Mouse (Mus musculus) limb, embryonic 11.5 days (tissue): ENCODE results near the gene Adam22. TPM values are rescaled to one million over a fixed set of nuclear protein-coding genes. Genes with fewer than 3 reads are reported as not detected.
A peak's percentile ranks its signal among the peaks of the same experiment; 100 is the strongest.

Source experiments
- ATAC-seq: fragments of 200-750 bp; cut with Nextera tagmentation; 2 replicates; pipeline ENCODE4 v1.8.0; 2017; ENCODE audit warnings: low read depth; ENCODE audit not compliant: insufficient number of reproducible peaks, low FRiP score, low TSS enrichment
- DNase-seq: peaks from one replicate; pipeline ENCODE4 v3.0.0-alpha.2; 2015; ENCODE audit warnings: low spot score
- H3K27ac ChIP-seq: fragments of 300-500 bp; sonication (generic); replicated peaks from 2 replicates; pipeline ENCODE4 v1.5.1; 2014; ENCODE audit warnings: low read depth, mild to moderate bottlenecking, low read length
- H3K27me3 ChIP-seq: fragments of 300-500 bp; sonication (generic); 2 replicates; pipeline ENCODE4 v1.6.1; 2014; ENCODE audit warnings: mild to moderate bottlenecking, low read length, mixed read lengths; ENCODE audit not compliant: control insufficient read depth, insufficient read depth
- H3K36me3 ChIP-seq: fragments of 300-500 bp; sonication (generic); 2 replicates; pipeline ENCODE4 v1.6.1; 2014; ENCODE audit warnings: mild to moderate bottlenecking, low read length, moderate library complexity, mixed read lengths; ENCODE audit not compliant: control insufficient read depth, insufficient read depth
- H3K4me1 ChIP-seq: fragments of 300-500 bp; sonication (generic); 2 replicates; pipeline ENCODE4 v1.6.1; 2014; ENCODE audit warnings: low read length, mixed read lengths; ENCODE audit not compliant: control insufficient read depth, insufficient read depth
- H3K4me2 ChIP-seq: fragments of 300-500 bp; sonication (generic); 2 replicates; pipeline ENCODE4 v1.6.1; 2014; ENCODE audit warnings: low read depth, mild to moderate bottlenecking, moderate library complexity; ENCODE audit not compliant: severe bottlenecking
- H3K4me3 ChIP-seq: fragments of 300-500 bp; sonication (generic); 2 replicates; pipeline ENCODE4 v1.5.1; 2014; ENCODE audit warnings: low read depth, low read length
- H3K9ac ChIP-seq: fragments of 300-500 bp; sonication (generic); 2 replicates; pipeline ENCODE4 v1.6.1; 2014; ENCODE audit warnings: mild to moderate bottlenecking, low read length
- H3K9me3 ChIP-seq: fragments of 300-500 bp; sonication (generic); 2 replicates; pipeline ENCODE4 v1.6.1; 2016; ENCODE audit warnings: low read length; ENCODE audit not compliant: control insufficient read depth
- WGBS: fragments of 180-500 bp; shearing (Covaris S2); extraction: QIAGEN DNeasy Blood & Tissue Kit; methylation state at CpG from one replicate; pipeline ENCODE4 v1.1.7; 2014; 5-methylcytosine and 5-hydroxymethylcytosine counted together
- polyA plus RNA-seq: library from polyadenylated mRNA; unstranded; fragments of >200 nt; fragmentation: Nextera tagmentation; extraction: Ambion mirVana; gene quantifications from 2 replicates; pipeline ENCODE4 v1.2.1, GENCODE M21; 2014

Adam22 gene
- polyA plus RNA-seq, 1 experiment from 2014 or later: 7.3 TPM

DNA sequence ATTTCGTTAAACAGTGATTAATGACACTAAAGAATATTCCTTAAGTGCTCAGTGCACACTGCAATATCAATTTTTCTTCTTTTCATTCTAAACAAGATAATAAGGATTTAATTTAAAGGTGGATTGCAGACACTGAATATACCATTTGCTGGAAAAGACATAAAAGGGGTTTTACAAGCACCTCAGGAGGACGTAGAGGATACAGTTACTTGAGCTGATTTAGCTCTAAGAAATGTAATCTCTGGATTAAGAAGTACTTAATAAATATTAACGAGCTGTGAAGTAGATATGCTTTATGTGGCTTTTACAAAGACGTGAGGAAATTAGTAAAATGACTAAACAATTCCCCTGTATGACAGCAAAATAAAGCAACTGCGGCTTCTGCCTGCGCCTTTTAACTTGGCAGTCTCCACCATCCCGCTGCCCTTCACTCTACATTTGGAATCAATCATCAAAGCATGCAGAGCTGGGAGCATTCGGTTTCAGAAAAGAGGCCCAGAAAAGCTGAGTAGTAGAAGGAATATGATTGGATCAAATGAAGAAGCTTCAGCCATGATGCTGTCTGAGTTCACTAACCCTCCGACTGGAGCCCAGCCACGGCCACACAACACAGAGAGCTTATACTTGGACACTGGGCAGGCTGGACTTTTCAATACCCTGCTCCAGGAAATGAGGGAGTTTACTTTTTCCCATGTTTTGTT lies 70.1 kb downstream of the Adam22 start:
- WGBS: 54% methylated on average over 10 of the region's 10 CpGs
- Histone ChIP-seq H3K36me3 (no peaks in the 10 kb centered on the region), H3K27ac (no peak overlapping the region), H3K4me3 (no peak overlapping the region), H3K27me3 (no peaks in the 10 kb centered on the region), H3K4me2 (no peak overlapping the region), H3K9ac (no peak overlapping the region), H3K9me3 (no peaks in the 10 kb centered on the region), H3K4me1 (no peaks in the 10 kb centered on the region)
- ATAC-seq: no peak
- DNase-seq: peak; percentile 30

DNA sequence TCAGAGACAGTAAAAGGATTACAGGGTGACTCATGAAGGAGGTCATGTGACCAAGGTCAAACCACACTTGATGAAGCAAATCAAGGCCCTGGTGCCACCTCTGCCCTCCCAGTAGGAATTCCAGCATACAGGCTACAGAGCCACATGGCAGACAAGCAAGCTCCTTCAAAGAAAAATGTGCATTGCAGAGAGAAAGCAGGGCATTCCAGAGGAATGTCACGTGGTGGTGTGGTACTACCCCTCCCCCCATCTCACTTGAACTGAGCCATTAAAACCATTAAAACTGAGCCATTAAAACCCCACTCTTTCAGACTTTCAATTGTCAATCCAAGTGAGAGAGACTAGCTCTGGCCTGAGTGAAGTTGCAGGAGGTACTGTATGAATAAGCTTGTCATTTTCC lies 74.7 kb downstream of the Adam22 start:
- Histone ChIP-seq H3K4me1 (no peaks in the 10 kb centered on the region), H3K4me2 (no peak overlapping the region), H3K36me3 (no peaks in the 10 kb centered on the region), H3K9me3 (no peaks in the 10 kb centered on the region), H3K27ac (no peak overlapping the region), H3K9ac (no peak overlapping the region), H3K27me3 (no peaks in the 10 kb centered on the region), H3K4me3 (no peak overlapping the region)
- DNase-seq: peak; percentile 32
- ATAC-seq: peak; percentile 70
- WGBS: 4% methylated on average over 1 of the region's 1 CpGs

DNA sequence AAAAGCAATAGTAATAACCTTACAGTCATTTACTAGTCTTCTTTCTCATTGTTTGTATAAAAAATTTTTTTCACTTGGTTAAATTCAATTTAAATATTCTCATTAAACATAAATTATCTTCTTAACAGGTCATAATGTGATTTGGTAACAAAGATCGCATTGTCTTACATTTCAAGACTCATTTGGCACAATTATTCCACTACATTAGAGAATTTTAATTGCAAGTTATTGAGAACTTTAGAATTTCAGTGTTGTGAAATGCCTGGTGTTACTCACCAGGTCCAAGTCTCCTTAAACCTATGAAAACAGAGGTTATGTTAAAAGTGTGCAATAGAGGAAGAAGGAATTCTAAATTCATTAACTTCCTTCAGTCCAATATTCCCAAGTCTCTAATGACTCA lies 76.5 kb downstream of the Adam22 start:
- Histone ChIP-seq H3K4me1 (no peaks in the 10 kb centered on the region), H3K9ac (no peak overlapping the region), H3K27me3 (no peaks in the 10 kb centered on the region), H3K36me3 (no peaks in the 10 kb centered on the region), H3K4me3 (no peak overlapping the region), H3K27ac (no peak overlapping the region), H3K9me3 (no peaks in the 10 kb centered on the region), H3K4me2 (no peak overlapping the region)
- DNase-seq (no peak), ATAC-seq (no peak)
- WGBS: 92% methylated on average over 1 of the region's 1 CpGs

DNA sequence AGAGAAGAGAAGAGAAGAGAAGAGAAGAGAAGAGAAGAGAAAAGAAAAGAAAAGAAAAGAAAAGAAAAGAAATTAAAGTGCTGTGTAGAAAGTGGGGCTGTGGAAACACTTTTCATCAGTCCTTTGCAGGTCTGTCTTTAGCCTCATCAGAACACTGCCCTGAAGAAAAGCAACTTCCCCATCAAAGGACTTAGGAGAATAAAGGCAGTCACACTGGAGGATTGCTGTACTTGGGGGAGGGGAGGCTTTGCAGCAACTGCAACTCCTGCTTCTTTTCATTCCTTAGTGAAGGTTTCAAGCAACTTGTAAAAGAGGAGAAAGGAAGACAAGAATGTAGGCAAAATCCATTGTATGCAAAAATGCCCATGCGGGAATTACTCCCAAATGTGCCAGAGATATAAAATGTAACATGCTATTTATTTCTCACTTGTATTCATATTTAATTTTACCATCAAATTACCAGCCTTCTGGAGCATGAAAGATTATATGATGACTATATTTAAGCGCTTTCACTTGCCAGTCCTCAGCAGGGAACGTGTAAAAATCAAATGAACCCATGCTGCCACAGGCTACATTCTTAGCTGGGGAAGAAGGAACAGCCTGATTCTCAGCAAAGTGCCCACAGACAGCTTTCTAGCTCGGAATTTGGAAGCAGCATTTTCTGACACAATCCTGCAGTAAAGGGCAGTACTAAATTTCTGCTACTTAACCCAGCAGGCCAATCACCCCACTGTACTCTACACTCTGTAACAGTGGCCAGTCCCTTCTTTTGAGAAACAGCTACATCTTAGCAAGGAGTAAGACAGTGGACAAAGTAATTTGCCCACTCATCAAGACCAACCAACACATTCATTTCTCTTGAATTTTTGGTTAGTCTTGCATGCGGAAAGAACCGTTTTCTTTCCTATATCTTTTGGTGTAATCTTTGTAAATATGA lies 78.0 kb downstream of the Adam22 start:
- Histone ChIP-seq H3K27ac (no peak overlapping the region), H3K4me1 (no peaks in the 10 kb centered on the region), H3K36me3 (no peaks in the 10 kb centered on the region), H3K27me3 (no peaks in the 10 kb centered on the region), H3K9ac (no peak overlapping the region), H3K9me3 (no peaks in the 10 kb centered on the region), H3K4me2 (no peak overlapping the region), H3K4me3 (no peak overlapping the region)
- WGBS: 65% methylated on average over 6 of the region's 6 CpGs
- DNase-seq (no peak), ATAC-seq (no peak)

DNA sequence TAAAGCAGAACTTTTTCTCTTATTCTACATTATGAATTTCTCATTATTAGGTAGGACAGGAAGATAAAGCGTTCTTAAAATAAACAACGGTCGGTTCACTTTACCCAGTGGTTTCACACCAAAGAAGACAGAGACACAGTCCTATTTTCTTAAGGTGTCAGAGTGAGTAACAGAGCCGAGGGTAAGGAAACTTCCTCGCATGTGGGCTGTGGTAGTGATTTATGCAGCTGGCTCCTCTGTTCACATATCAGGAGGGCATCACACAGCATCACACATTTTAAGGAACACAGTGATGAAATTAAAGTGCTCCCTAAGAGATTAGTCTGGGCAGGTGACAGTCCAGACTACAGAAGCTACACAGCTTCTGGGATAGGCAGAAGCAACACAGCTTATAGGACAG lies 83.8 kb downstream of the Adam22 start:
- Histone ChIP-seq H3K36me3 (no peaks in the 10 kb centered on the region), H3K27ac (no peak overlapping the region), H3K4me1 (no peaks in the 10 kb centered on the region), H3K27me3 (no peaks in the 10 kb centered on the region), H3K4me3 (no peak overlapping the region), H3K9me3 (no peaks in the 10 kb centered on the region), H3K4me2 (no peak overlapping the region), H3K9ac (no peak overlapping the region)
- 64% methylated on average over 5 of the region's 5 CpGs for whole genome bisulfite sequencing
- no peak for DNase-seq
- no peak for ATAC-seq

DNA sequence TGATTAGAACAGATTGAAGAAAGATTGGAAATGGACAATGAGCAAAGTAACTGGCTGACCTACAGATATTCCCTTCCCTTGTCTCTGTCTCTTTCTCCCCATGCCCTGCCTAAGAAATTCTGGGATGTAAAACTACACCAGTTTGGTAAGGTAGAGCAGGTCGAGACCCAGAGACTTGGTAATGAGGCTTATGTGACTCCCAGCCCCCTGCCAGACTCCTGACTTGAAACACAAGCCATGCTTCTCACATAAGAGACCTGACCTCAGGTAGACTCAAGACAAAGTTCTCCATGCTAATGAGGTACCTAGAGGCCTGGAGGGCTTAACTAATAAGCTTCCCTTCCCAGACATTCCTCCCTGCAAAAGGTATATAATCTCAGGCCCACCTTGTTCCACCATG lies 91.8 kb downstream of the Adam22 start:
- Histone ChIP-seq H3K9ac (no peak overlapping the region), H3K4me3 (no peak overlapping the region), H3K27ac (no peak overlapping the region), H3K4me1 (no peaks in the 10 kb centered on the region), H3K4me2 (no peak overlapping the region), H3K36me3 (no peaks in the 10 kb centered on the region), H3K27me3 (no peaks in the 10 kb centered on the region), H3K9me3 (no peaks in the 10 kb centered on the region)
- no peak for DNase-seq
- ATAC-seq: no peak
- 66% methylated on average over 1 of the region's 1 CpGs for whole genome bisulfite sequencing

DNA sequence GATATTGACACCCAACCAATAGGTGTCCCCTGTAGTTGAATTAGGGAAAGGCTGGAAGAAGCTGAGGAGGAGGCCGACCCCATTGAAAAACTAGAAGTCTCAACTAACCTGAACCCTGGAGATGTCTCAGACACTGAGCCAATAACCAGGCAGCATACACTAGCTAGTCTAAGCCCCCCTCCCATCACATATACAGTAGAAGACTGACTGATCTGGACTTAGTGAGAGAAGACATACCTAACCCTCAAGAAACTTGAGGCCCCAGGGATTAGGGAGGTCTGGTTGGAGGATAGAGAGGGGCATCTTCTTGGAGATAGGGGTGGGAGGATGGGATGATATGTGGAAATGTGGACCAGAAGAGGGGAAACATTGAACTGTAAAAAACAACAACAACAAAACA lies 110.6 kb downstream of the Adam22 start:
- ATAC-seq: no peak
- no peaks in the 10 kb centered on the region for H3K4me1 ChIP-seq
- H3K9ac ChIP-seq: no peak overlapping the region
- no peaks in the 10 kb centered on the region for H3K9me3 ChIP-seq
- no peaks in the 10 kb centered on the region for H3K27me3 ChIP-seq
- no peaks in the 10 kb centered on the region for H3K36me3 ChIP-seq
- H3K4me2 ChIP-seq: no peak overlapping the region
- DNase-seq: no peak
- no peak overlapping the region for H3K4me3 ChIP-seq
- WGBS: 96% methylated on average over 1 of the region's 1 CpGs
- no peak overlapping the region for H3K27ac ChIP-seq

DNA sequence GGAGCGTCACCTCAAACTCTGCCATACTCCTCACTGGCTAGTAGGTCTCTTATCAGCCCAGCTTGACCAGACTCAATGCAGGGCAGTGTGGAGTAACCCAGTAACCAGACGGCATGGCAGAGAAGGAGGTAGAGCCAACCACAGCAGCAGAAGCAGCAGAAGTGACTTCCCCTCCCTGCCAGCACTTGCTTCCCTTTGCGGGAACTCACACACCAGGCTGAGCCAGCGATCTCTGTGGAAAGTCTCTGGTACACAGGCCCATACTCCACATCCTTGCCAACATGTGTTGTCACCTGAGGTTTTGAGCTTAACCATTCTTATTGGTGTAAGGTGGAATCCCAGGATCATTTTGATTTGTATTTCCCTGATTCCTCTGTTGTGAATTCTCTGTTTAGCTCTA lies 111.5 kb downstream of the Adam22 start:
- DNase-seq (no peak), ATAC-seq (no peak)
- Histone ChIP-seq H3K4me2 (no peak overlapping the region), H3K27me3 (no peaks in the 10 kb centered on the region), H3K4me3 (no peak overlapping the region), H3K9me3 (no peaks in the 10 kb centered on the region), H3K4me1 (no peaks in the 10 kb centered on the region), H3K27ac (no peak overlapping the region), H3K36me3 (no peaks in the 10 kb centered on the region), H3K9ac (no peak overlapping the region)
- 85% methylated on average over 4 of the region's 4 CpGs for WGBS
